Mouse (Mus musculus) urinary bladder, adult 18-20 months (tissue): Measurements from ENCODE around the gene Ccdc114.

Source experiments
- DNase-seq, 2 experiments: peaks; one replicate each; pipeline ENCODE4 v3.0.0; 2022; ENCODE audit warnings: low spot score in 2 of 2, mixed read lengths in 2 of 2

Ccdc114 gene

DNA sequence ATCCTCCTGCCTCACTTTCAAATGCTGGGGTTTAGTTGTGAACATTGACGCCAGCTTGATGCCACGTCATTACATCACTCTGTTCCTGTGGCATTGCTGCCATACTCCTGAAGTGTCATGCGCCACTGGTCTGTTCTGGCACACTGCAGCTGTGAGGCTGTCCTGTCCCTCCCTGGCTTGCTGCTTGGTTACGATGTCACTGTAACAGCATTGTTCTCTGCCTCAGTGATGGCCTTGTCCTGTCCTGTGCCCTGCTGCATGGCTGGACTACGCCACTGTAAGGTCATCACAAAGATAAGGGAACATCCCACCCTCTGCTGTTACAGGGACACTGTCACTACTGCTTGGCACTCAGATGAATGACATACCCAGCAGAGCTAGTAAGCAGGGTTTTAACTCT is 57.7 kb downstream of the Ccdc114 start:
- no peak for DNase-seq

DNA sequence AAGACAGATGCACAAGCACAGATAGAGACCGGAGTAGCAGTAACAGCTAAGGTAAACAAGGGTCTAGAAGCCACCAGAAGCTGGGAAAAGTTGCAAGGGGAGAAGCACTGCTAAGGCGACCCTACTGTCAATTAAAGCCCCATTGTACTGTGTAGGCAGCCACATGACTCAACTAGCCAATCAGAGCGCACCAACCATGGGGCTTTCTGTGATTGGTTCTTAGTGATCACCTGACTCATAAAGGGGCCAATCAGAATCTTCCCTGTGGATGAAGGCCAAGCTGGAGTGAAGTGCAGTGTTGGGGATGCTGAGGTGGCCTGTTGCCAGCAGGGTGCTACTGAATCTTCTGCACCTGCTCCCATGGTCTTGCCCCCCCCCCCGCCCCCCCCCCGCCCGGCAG is 63.0 kb downstream of the Ccdc114 start:
- DNase-seq, result no peak

DNA sequence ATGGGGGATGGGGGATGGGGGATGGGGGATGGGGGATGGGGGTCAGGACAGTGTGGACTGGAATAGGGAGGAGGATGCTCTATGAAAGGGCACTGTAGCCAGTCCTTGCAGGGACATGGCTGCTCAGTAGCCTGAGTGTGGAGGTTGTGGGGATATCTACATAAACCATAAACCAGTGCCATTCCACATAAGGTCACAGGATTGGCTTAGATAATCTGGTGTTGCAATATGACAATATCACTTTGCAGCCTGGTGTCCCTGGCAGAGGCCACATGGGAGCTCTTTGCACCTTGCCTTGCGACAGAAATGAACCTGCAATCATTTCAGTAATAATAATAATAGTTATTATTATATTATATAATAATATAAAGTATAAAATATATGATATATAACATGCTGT is 64.5 kb downstream of the Ccdc114 start:
- DNase-seq, result no peak

DNA sequence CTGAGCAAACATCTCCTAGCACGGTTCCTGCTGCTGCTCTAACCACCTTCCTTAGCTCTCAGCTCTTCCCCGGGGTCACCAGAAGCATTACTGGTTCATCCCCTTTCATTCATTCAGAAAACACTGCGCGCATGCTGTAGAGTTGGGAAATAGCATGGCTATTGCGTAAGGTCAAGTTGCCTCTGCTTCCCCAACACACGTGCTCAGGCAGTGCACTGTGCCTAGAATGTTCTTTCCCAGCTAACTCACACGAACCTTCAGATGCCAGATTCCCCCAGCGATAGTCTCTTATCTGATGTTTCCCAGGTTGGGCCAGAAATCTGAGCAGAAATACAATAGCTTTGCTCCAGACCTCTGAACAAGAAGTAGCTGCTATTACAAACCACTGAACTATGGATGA is 68.6 kb downstream of the Ccdc114 start:
- DNase-seq, result no peak
